Mouse (Mus musculus): ENCODE results near the gene Mapk8ip3.

The Mapk8ip3 gene

GRCm38 (mm10) chr17:24902124-24902523 lies 34.7 kb downstream of the Mapk8ip3 start:
- in situ Hi-C loops (cut with MboI, MseI), result no loop called here

DNA sequence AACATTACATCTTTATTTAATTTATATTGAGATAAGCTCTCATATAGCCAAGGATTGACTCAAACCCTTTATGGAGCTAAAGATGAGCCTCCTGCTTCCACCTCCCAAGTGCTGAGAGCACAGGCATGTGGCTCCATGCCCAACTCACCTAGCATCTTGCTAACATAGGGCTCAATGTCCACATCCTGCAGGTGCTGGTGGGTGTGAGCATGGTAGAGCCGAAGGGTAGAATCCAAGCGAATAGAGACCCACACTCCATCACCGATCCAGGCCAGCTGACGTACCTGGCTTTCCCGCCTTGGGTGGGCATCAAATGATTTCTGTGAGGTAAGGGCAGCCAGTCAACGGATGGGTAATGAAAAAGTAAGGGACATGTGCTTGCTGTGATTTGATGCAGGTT lies 36.8 kb downstream of the Mapk8ip3 start:
- in situ Hi-C loops (cut with MboI, MseI), result no loop called here

GRCm38 (mm10) chr17:24899153-24899552 lies 37.6 kb downstream of the Mapk8ip3 start:
- in situ Hi-C loops (cut with MboI, MseI), result no loop called here

- in situ Hi-C loops (cut with MboI, MseI), result no loop called here
Measured at GRCm38 (mm10) chr17:24898041-24898854, 38.5 kb downstream of the Mapk8ip3 start.

- in situ Hi-C loops (cut with MboI, MseI), result no loop called here
Measured at GRCm38 (mm10) chr17:24897600-24897999, 39.2 kb downstream of the Mapk8ip3 start.

DNA sequence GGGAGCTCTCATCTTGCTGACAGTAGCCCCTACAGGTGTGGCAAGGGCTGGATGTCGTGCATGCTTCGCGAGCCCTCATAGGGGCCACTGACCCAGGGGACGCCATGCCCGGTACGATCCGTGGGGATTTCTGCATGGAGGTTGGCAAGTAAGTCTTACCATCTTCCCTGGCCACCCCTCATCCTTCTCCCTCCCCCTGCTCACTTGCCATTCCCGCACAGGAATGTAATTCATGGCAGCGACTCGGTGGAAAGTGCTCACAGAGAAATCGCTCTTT lies 39.8 kb downstream of the Mapk8ip3 start:
- in situ Hi-C loops (cut with MboI, MseI), result no loop called here

- in situ Hi-C loops (cut with MboI, MseI), result no loop called here
Measured at GRCm38 (mm10) chr17:24896241-24896992, 40.4 kb downstream of the Mapk8ip3 start, which contains the start of gene Nme3. Nme3 (plus strand) TSS chr17:24896500.

- in situ Hi-C loops (cut with MboI, MseI), result no loop called here
Measured at GRCm38 (mm10) chr17:24895571-24896240, 41.1 kb downstream of the Mapk8ip3 start.

DNA sequence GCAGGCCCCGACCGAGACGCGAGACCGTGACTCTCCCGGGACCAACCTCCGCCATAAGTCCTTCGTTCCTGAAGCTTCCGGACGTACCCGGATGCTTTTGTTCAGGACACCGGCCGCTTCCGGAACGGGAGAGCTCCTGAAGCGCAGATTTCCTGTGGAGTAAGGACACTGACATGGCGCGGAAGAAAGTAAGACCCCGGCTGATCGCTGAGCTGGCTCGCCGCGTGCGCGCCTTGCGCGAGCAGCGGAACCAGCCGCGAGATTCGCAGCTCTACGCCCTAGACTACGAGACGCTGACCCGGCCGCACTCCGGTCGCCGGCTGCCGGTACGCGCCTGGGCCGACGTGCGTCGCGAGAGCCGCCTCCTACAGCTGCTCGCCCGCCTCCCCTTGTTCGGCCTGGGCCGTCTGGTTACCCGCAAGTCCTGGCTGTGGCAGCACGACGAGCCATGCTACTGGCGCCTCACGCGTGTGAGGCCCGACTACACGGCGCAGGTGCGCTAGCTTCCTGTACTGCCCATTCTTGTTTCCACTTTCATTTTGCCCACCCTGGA lies 41.7 kb downstream of the Mapk8ip3 start, which contains the start of the genes Eme2 and Mrps34:
TSS of gene Eme2 (minus strand) at position 93 of the 553 bp plus-strand sequence.
TSS of gene Mrps34 (plus strand) at position 122 of the 553 bp plus-strand sequence.
- in situ Hi-C loops (cut with MboI, MseI), result no loop called here

DNA sequence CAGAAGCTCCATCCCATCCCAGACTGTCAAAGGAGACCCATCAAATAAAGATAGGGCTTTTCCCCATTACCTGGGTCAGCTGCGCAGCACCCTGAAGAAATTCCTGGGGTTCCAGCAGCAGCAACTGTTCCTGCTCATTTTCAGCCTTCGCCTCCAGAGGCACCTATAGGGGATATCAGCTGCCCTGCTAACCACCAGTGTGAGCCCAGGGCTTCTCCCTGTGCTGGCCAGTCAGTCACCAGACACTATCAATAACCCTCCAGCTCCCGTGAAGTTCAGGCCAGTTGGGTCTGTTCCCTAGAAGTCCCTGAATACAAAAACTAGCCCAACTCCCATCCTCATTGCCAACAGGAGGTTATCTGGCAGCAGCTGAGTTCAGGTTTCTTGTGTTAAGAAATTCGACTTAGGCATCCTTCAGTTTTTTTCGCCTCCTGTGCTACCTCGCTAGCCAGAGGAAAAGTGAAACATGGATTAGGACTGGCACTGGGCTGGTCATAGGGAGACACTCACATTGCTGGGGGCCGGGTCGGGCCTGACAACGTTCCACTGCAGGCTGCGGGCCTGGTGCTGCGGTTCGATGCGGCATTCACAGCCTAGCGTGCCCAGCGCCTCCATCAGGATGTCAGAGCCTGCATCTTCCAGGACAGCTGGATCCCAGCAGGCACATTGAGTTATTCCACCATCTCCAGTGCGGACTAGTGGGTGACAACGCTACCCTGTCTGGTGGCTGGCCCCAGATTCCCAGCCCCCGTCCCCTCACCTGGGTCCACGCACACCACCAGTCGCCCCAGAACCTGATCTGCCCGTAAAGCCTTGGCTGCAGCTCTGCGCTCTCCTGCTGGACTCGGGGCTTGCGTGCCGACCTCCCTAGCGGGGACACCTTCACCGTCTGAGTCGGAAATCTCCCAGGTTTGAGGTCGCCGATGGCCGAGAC lies 42.4 kb downstream of the Mapk8ip3 start:
- in situ Hi-C loops (cut with MboI, MseI), result no loop called here

GRCm38 (mm10) chr17:24893276-24893675 lies 43.5 kb downstream of the Mapk8ip3 start:
- in situ Hi-C loops (cut with MboI, MseI), result no loop called here

DNA sequence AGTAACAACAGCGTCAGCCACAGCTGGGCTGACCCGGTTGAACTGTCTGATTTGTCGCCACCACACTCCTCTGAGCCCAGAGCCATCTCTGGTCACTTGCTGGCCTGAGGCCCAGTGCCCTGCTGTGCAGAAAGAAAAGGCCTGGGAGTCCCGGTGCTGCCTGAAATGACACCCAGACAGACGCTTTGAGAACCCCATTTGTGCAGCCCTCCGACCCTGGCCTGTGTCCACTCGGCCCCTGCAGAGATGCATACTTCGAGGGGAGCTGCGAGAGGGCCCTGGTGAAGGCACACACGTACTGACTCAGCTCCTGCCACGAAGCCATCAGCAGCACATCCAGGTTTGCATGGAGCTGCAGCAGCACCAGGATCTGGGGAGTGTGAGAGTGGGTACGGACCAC lies 44.0 kb downstream of the Mapk8ip3 start:
- in situ Hi-C loops (cut with MboI, MseI), result no loop called here

DNA sequence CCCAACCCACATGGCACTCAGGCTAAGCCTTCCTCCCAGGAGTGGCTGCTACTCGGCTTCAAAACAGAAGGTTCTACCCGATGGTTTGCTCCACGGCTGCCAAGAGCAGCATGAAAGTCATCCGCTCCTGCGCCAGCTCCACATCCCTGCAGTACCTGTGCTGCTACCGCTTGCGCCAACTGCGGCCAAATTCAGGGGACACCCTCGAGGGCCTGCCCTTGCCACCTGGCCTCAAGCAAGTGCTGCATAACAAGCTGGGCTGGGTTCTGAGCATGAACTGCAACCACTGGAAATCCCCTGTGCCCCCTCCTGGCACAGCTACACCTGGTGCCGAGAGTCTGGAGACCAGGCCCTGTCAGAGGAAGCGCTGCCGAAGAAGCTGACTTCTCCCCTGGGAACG lies 45.5 kb downstream of the Mapk8ip3 start:
- in situ Hi-C loops (cut with MboI, MseI), result no loop called here

DNA sequence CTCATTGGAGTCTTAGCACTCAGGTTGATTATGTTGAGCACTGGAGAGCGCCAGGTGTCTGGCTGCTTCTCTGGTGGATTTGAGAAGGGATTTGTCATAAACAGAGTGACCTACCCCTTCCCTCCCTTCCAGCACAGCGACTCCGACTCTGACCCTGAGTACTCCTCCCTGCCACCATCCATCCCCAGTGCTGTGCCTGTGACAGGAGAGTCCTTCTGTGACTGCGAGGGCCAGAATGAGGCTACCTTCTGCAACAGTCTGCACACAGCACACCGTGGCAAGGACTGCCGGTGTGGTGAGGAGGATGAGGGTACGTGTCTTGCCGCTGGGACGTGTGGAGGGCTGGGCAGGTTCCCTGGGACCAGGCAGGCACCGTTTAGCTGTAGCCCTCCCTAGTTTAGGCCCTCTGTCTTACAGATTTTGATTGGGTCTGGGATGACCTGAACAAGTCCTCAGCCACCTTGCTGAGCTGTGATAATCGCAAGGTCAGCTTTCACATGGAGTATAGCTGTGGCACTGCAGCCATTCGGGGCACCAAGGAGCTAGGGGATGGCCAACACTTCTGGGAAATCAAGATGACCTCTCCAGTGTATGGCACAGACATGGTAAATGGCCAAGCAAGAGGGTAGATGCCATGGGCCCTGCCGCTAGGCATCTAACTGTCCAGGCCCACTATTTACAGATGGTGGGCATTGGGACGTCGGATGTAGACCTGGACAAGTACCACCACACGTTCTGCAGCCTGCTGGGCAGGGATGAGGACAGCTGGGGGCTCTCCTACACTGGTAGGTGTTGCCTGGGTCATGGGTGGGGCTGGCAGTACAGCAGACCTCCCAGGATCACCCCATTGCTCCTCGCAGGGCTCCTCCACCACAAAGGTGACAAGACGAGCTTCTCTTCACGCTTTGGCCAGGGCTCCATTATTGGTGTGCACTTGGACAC lies 46.4 kb downstream of the Mapk8ip3 start:
- in situ Hi-C loops (cut with MboI, MseI), result no loop called here

DNA sequence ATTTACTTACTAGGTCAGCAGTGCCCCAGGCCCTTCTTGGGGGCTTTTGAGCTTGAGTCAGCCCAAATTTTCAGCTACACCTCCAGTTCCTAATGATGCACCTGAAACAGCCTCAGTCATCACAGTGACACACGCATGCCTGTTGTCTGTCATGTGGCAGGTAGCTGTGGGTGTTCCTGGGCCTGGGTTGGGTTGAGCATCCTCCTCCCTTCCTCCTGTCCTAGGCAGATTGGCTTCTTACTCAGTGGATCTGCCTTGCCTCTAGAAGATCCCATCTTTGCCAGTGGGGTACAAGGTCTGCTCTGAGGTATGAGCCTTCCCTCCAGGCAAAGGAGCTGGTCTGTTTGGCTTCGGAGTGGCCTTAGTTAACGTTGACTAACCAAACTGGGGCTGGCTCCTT lies 47.9 kb downstream of the Mapk8ip3 start:
- in situ Hi-C loops (cut with MboI, MseI), result loop anchor here (5.0 kb wide), 1 partner anchor 42 kb away; no protein-coding TSS in a partner anchor

DNA sequence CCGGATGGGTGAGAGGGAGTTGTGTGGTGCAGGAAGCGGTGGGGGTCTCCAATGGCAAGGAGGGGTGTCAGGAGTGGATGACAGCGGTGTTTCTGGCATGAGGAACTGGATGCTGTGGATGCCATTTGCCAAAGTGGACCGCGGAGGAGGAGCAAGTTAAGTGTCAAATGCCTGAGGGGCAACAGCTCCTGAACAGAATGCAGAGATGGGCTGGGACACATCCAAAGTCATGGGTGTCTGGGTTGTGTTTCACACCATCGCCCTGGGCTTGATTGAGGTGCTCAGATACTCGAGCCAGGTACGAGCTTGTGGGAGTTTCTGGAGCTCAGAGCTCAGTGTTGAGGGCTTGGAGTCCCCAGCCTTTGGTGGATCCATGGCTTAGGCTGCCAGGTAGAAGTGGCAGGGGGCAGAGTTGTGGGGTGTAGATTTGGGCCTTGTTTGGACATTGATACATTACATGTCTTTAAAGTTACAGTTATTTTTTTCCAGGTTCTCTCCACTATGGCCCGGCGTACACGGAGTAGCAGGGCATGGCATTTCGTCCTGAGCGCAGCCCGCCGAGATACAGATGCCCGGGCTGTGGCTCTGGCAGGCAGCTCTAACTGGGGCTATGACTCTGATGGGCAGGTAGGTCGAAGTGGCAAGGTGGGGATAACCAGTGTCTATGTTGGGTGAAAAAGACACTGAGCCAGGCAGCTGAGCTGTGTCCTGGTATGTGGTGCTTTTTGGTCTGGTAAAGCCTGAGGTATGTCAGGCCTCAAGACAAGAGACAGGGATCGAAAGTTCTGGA lies 49.3 kb downstream of the Mapk8ip3 start:
- in situ Hi-C loops (cut with MboI, MseI), result loop anchor here (5.0 kb wide), 1 partner anchor 40 kb away; no protein-coding TSS in a partner anchor

GRCm38 (mm10) chr17:24886932-24887271 lies 49.9 kb downstream of the Mapk8ip3 start:
- in situ Hi-C loops (cut with MboI, MseI), result loop anchor here (5.0 kb wide), 1 partner anchor 40 kb away; no protein-coding TSS in a partner anchor

- in situ Hi-C loops (cut with MboI, MseI), result loop anchor here (5.0 kb wide), 1 partner anchor 39 kb away; no protein-coding TSS in a partner anchor
Measured at GRCm38 (mm10) chr17:24886134-24886931, 50.4 kb downstream of the Mapk8ip3 start, which contains the start of the genes Nubp2 and Spsb3. Nubp2 (minus strand) TSS chr17:24886349. Spsb3 (plus strand) TSS chr17:24886643.
